Mouse (Mus musculus) v-Abl transformed pro-B cells (cell line): ENCODE measurements at regions not wholly inside any gene's neighbourhood (a gene's known extent, or its start where the extent isn't known, plus 50 kb on each side); places are given as distances from the start of the nearest gene placed in this dataset.

Experiments used
- in situ Hi-C, 2 experiments: fragments of 400-800 bp; cut with MboI; formaldehyde crosslinking; loops; one replicate each; pipeline ENCODE4 v1.15.1; 2025; ENCODE audit not compliant: unreplicated experiment in 2 of 2

DNA sequence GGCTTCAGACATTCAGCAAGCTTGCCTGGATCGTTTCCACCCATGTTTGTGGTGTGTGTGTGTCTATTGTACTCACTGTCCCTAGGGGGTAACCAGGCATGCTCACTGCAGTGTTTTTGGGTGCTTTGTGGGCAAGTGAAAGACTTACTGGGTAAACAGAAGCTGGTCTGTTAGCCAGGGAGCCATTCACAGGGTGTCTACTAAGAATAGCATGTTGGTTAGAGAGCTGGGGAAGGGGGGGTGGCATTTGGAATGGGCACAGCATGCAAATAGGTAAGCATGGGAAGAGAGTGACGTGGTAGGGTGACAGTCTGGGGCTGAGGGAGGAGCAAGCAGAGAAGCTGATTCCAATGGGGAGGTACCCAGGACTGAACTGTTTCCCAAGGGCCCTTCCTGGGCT, 97.7 kb upstream of the Kazn start:
- in situ Hi-C loops: no loop called here

GRCm38 (mm10) chr4:142334084-142334483, 94.9 kb upstream of the Kazn start:
- in situ Hi-C loops: no loop called here

DNA sequence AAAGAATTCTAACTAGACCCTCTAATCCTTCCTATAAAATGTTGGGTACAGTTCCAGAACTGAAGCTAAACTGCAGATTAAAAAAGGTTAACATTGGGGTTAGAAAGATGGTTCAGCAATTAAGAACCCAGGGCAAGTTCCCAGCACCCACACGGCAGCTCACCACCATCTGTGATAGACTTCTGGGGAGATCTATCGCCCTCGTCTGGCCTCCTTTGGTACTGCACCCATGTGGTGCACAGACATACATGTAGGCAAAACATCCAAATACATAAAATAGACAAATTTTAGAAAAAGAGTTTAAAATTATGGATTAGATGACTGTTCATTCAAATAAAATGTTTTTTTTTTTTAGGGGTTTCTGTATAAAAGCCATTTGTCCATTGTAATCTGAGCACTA, 91.4 kb upstream of the Kazn start:
- in situ Hi-C loops: no loop called here

DNA sequence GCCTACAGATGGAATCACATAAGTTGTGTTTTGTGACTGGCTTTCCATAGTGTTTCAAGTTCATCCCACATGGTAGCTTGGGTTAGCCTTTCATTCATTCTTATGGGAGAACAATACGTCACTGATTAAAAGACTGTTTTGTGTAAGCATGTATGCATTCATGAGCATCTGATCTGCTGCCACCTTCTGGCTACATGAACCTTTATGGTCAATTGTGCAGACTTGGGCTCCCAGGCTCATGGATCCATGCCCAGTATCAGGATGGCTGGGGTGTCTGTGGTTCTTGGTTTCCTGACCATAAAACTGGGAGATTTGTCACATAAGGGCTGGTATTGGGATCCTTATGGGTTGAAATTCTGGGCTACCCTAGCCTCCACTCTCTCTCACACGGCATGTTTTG, 90.4 kb upstream of the Kazn start:
- in situ Hi-C loops: no loop called here

- in situ Hi-C loops: no loop called here
These were observed 87.3 kb upstream of the Kazn start for GRCm38 (mm10) chr4:142326511-142326910.

DNA sequence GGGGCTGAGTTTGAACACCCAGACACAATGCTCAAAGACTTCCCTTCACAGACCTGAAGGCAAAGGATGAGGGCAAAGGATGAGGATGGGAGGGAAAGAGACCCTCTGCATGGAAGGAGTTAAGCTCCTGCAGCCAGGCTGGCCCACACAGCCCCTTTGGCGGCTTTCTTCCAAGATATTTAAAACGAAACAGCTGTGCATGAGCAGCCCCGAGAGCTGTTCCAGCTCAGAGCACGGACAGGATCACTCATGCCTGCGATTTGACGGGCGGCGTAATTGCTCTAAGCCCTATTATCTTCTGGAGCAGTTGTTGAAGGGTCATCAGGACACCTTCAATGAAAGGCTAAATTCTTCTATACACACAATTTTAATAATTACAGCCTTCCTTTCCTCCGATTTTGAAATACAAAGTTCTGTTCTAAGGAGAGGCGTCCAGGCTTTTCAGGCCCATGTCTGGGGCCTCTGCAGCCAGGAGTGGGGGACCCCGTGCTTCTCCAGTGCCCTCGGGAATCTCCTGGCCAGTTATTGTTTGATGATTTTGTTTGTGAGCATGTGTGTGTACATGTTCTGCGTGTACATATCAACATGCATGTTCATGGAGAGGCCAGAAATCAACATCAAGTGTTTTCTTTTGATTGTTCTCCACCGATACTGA, 82.1 kb upstream of the Kazn start:
- in situ Hi-C loops: no loop called here

GRCm38 (mm10) chr4:142310282-142310681, 71.1 kb upstream of the Kazn start:
- in situ Hi-C loops: no loop called here

- in situ Hi-C loops: no loop called here
These were observed 69.1 kb upstream of the Kazn start for GRCm38 (mm10) chr4:142308271-142308670.

DNA sequence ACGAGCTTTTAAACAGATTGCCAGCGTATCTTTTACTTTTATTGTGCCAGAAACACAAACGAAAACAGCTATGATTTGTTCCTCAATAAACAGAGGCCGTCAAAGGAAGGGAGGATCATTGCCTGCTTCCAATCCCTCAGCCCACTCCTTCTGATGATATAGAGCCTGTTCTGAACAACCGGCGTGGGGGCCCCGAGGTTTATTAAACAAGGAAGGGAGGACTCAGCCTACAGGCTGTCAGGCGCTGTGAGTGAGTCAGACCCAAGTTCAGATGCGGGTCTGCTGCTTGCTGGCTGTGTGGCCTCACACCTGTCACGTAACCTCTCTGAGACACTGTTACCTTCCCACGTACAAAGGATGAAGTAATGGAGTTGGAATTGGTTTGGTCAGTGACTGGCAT, 68.1 kb upstream of the Kazn start:
- in situ Hi-C loops: no loop called here

DNA sequence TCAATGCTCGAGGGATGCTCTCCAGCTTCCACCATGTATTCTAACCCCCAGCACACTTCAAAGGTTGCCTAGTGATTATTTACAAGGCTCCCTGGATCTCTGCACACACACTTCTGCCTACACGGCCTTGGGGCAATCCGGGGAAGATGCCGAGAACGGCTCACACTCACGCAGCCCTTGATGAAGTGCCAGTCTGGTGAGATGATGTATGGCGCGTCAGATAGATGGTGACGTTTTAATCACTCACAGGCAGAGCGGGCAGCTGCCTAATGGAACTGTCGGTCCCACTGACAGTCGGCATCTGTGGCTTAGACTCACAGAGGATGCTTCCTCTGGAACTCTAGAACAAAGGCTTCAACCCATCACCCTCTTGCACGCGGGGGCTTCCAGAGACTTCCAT, 66.9 kb upstream of the Kazn start:
- in situ Hi-C loops: no loop called here

- in situ Hi-C loops: no loop called here
These were observed 64.3 kb upstream of the Kazn start for GRCm38 (mm10) chr4:142303374-142304020.

DNA sequence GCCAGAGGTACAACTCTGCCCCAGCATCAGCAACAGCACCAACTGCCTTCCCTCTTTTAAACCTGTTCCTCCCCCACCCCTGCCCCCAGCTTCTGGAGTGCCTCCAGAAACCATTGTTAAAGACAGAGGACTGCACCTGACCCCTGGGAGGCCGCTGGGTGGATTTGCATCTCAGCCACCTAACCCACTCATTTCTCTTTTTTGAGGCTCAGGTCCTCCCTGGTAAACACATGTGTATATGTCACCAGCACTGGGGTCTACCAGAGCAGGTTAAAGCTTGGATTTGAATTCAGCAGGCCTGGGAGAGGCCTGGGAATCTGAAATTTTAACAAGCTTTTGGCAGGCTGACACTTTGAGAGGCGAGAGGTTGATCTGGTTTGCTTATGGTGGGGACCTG, 63.5 kb upstream of the Kazn start:
- in situ Hi-C loops: no loop called here

- in situ Hi-C loops: no loop called here
These were observed 63.0 kb upstream of the Kazn start for GRCm38 (mm10) chr4:142302041-142302723.

DNA sequence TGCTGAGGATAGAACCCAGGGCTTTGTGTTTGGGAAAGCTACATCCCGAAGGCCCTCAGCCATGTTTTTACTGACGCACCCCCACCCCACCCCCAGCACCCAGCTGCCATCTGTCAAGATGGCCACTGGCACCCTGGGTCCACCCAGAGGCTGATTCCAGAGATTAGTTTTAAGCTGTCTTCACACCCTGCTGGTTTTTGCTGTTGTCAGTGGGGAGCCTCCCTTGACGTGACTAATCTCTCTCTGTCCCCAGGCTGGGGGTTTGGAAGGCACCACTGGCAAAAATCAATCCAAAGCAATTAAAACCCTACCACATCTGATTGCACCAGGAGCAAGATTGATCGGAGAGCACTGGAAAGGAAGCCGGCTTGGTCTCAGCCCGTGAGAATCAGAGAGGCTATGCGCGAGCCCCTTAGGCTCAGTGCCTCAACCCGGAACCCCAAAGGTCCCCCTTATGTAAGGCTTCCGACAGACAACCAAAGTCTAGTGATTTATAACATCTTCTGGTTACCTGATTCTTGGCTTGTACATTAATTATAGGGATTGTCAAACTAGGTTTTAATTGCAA, 59.7 kb upstream of the Kazn start:
- in situ Hi-C loops: no loop called here

- in situ Hi-C loops: no loop called here
These were observed 53.6 kb upstream of the Kazn start for GRCm38 (mm10) chr4:142292760-142293159.

GRCm38 (mm10) chr4:142292334-142292733, 53.1 kb upstream of the Kazn start:
- in situ Hi-C loops: no loop called here

GRCm38 (mm10) chr4:142291366-142291765, 52.2 kb upstream of the Kazn start:
- in situ Hi-C loops: no loop called here
